Mouse (Mus musculus) lung, postnatal 25 days (tissue): ENCODE results near the gene Hgd.
A peak's percentile ranks its signal among the peaks of the same experiment; 100 is the strongest.

Source experiments
- DNase-seq: peaks from one replicate; pipeline ENCODE4 v3.0.0; 2022; ENCODE audit warnings: low spot score

Hgd gene

GRCm38 (mm10) chr16:37579994-37580393, at the start of gene Hgd:
Gene Hgd (plus strand): TSS chr16:37580153.
- DNase-seq = no peak

- DNase-seq = no peak
Measured at GRCm38 (mm10) chr16:37530170-37530569, 49.8 kb upstream of the Hgd start.

DNA sequence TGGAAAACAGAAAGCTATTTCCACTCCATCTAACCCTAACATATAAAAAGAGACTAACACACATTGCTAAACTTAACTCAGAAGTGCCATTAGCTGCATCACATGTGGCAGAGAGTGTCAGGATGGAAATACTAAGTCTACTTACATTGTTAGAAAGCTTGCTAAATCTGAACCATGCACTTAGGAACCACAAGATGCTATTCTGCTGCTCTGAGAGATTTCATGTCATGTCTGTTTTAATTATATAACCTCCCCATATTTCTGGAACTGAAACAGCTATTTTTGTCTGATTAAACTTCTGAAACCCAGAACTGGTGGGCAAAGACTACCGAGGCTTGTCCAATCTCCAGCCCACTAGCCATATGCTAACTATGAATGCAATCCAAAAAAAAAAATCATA, 47.9 kb upstream of the Hgd start:
- DNase-seq = no peak

- no peak for DNase-seq
Measured at GRCm38 (mm10) chr16:37533369-37534068, 46.4 kb upstream of the Hgd start.

DNA sequence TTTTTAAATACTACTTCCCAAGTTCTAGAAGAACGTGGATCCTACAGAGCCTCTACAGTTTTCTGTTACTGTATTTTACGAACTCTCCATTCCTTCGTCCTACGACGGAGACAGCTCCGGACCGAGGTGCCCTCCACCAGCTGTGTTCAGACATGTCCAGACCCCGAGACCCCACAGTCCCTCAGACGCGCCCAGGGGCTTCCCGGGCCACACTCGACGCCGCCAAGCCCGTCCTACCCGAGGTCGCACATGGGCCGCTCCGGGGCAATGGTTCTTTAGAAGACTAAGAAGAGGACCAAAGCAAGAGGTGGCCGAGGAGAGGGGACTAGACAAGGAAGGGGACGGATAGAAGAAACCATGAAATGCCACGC, 40.7 kb upstream of the Hgd start:
- no peak for DNase-seq

DNA sequence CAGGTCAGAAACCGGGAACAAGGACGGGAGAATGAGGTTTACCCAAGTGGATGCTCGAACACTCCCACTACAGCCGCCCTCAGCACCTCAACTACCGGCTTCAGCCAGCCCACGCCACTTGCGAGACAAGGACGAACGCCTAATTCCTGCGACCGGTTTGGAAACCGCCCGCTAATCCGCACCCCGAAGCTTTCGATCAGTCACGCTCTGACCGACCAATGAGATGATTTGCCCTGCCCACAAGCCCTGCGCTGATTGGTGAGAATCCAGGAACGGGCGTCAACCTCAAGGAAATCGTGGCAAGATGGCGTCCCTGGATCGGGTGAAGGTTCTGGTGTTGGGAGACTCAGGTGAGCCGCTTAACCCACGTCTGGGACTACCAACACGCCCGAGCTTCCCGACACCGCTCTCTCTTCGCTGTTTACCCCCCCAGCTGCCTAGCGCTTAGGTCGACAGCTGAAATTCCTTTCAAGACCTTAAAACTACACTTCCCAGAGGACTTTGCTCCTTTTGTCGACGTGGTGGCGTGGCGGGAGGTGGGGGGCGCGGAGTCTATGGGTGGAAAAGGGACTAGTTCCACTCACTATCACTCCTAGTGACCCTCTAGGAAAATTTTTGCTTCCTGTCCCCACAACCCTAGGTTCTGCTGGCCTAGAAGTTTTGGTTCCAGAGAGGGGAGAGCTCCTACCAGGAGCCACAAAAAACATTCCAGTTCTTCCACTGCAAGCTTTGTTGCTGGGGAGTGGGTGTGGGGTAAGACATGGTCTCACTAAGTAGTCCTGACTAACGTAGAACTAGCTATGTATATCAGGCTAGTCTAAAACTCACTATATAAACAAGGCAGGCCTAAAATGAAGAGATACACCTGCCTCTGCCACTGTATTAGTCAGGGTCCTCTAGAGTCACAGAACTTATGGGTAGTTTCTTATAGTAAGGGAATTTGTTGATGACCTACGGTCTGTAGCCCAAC, 40.1 kb upstream of the Hgd start, which contains the start of the genes Gtf2e1 and Rabl3:
Gtf2e1 (minus strand) TSS at position 179 of the 970 bp plus-strand sequence.
Rabl3 (plus strand) TSS at position 275 of the 970 bp plus-strand sequence.
- DNase-seq = peak; percentile 99

GRCm38 (mm10) chr16:37540776-37541175, 39.2 kb upstream of the Hgd start:
- no peak for DNase-seq

DNA sequence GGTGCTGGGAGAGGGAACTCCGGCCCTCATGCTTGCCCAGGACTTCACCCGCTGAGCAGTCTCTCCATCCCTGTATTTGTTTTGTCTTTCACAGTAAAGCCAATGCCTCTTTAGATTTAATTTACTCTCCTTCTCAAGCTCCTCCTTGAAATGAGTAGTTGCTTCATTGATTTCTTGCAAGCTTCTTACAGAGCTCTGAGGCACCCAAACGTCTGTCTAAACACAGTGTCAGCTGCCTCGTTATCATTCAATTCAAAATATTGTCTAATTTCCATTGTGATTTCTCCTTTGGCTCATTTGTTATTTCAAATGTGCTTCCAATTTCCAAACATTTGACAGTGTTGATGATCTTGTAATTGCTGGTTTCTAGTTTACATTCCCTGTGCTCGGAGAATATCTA, 33.6 kb upstream of the Hgd start:
- DNase-seq = no peak

GRCm38 (mm10) chr16:37550266-37550665, 29.7 kb upstream of the Hgd start:
- no peak for DNase-seq

DNA sequence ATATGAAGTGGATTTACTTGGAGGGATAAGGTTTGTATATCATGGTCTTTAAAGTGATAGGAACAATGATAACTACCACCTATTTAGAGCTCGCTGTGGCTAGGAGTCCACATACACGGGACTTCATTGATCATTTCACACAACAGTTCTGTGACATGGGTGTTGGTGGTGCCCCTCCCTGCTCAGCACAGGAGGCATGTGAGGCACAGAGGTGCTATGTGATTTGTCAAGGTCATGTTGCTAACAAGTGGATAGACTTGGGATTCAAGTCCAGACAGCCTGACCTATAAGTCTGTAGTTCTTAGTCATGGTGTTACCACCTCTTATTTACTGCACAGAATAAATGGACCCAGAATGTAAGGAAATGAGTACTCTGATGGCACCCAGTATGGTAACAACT, 29.0 kb upstream of the Hgd start:
- DNase-seq = no peak

DNA sequence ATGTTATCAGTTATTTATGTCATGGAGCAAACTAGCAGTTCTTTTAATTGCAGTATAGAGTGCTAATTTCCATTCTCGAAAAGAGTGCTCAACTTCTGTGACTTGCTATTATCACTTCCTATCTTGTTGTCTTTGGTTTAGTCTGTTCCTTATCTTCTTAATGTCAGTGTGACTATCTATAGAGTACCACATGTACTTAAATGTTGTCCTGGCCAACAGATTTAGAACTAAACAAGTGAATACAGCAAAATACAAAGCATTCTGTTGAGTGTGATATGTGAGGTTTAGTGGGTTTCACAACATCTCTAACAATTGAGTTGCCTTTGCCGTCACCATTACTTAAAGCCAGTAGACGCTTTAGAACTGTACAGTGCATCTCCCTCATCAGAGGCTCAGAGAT, 27.1 kb upstream of the Hgd start:
- DNase-seq = no peak

DNA sequence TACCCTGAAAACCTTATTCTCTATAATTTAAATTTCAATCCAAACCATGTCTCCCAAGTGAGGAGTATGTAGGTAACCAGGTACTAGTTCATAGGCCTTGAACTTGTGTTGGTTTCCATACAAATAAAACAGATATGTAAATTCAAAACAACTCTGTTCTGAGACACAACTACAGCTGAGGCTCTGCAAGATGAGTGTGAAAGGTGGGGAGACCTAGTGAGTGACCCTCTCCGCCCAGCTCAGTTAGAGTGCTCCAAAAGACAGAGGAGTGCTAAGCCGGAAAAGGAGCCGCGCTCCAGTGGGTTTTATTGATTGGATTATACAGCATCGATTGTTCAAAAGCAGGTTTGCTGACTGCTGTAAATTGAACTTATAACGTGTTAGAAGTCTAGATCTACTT, 17.5 kb upstream of the Hgd start:
- no peak for DNase-seq

DNA sequence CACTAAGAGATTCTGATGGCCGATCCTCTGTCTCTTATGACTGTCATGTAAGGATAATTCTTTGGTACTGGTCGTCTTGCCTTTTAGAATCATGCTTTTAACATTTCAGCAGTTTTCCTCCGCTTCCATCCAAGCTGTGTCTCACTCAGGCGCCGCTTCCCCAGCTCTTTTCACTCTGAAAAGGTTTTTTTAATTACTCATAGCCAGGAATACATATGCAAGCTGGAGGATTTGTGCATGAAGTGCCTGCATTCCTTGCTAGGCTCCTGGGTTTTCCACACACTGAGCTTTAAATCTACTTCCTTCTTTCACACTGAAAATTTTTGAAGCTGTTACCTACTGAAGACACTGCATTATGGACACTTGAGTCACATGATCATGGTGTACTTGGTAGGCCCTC, 17.0 kb upstream of the Hgd start:
- no peak for DNase-seq

- DNase-seq = no peak
Measured at GRCm38 (mm10) chr16:37565117-37565516, 14.8 kb upstream of the Hgd start.

DNA sequence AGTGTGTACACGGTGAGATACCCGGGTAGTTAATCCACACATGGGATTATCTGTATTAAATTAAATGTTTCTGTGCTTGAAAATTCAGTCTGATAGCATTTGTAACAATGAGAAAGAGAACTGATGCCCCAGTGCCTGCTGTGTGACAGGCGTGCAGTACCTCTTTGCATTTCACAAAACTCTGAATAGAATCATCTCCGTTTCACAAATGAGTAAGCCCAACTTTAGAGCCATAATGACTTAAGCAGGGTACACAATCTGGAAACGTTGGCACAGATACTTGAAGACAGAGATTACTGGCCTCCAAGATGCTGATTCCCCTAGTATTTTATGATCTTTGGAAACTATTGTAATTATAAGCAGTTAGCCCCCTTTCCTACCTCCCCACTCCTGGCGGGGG, 13.8 kb upstream of the Hgd start:
- no peak for DNase-seq

DNA sequence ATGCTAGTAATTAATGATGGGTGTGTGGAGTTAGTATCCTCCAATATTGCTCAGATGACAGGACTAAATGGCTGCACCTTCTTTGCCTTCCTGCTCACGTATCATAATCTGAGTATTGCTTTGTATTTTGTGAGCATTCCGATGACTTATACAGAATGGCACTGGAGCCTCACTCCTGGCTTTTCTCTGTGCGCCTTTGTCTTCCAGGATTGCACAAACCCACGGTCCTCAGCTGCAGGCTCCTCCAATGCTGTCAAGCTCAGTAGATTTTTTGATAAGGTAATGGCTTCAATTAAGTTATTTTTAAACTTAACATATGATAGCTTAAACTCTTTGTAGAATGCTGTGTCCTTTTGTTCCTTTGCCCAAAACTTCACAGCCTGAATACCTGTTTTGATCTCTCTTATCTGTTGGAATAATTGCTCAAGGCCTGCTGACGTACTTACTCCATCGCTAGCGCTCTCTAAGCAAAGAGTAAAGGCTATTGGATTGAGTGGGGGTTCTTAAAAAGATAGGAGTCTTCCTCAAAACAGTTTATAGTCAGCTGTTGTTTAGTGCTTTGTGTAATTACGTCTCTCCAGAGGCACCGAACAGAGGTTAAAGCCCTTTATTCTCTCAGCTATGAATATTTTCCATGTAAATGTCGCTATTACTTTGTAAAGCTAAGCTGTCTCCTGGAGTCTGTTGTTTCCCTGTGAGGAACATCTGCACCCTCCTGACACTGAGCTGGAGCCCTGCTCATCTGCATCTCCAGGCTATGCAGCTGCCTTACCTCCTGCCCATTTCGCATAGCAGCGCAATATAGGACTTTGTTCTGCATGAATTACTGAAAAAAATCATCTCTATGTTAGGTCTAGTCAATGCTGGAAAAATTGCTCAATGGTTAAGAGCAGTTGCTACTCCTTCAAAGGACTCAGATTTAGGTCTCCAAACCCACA, 12.6 kb upstream of the Hgd start:
- DNase-seq = no peak

GRCm38 (mm10) chr16:37571554-37571953, 8.4 kb upstream of the Hgd start:
- DNase-seq = no peak

- no peak for DNase-seq
Measured at GRCm38 (mm10) chr16:37572117-37572754, 7.7 kb upstream of the Hgd start.

DNA sequence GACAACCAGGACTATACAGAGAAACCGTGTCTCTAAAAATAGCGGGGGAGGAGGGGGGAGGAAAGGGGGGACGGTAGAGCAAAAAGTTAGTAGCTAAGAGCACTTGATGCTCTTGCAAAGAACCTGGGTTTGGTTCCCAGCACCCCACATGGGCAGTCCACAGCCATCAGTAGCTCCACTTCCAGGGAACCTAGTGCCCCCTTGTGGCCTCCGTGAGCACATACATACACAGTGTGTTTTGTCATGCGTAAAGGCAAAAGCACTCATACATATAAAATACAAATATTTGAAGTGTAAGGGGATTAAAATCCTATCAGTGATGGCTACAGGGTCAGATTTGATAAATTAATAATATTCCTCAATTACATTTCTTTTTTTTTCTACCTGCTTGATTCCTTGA, 6.9 kb upstream of the Hgd start:
- DNase-seq = no peak

GRCm38 (mm10) chr16:37575325-37575724, 4.6 kb upstream of the Hgd start:
- DNase-seq = no peak

- DNase-seq = no peak
Measured at GRCm38 (mm10) chr16:37579591-37579990, 362 bp upstream of the Hgd start.

GRCm38 (mm10) chr16:37580651-37581050, 698 bp downstream of the Hgd start:
- DNase-seq = no peak
